Mouse (Mus musculus) cortical plate, adult 2 months (tissue): ENCODE measurements at regions not wholly inside any gene's neighbourhood (a gene's known extent, or its start where the extent isn't known, plus 50 kb on each side); places are given as distances from the start of the nearest gene placed in this dataset.

Source experiments
- CTCF ChIP-seq: fragments of 200-500 bp; IDR thresholded peaks from 2 replicates; pipeline ENCODE4 v1.5.1; 2011; ENCODE audit warnings: mild to moderate bottlenecking, control low read depth, low read length; ENCODE audit not compliant: insufficient read depth; ENCODE audit errors: extremely low read depth
- POLR2A ChIP-seq: fragments of 200-500 bp; IDR thresholded peaks from 2 replicates; pipeline ENCODE4 v1.6.1; 2011; ENCODE audit warnings: mild to moderate bottlenecking, low read length, control low read depth; ENCODE audit not compliant: insufficient read depth; ENCODE audit errors: extremely low read depth

GRCm38 (mm10) chr12:51047116-51047515 is 300.7 kb upstream of the G2e3 start:
- TF ChIP-seq POLR2A (no peak), CTCF (no peak)
